Mouse (Mus musculus): ENCODE data around the gene Gm17079. TPM values are rescaled to one million over a fixed set of nuclear protein-coding genes. Genes with fewer than 3 reads are reported as not detected.
"Not testable (repeated sequence)": the region's sequence is repeated elsewhere in the genome, so short reads cannot be mapped to it uniquely, and the experiment has no call there.

The Gm17079 gene
- not detected in 2 replicates for total RNA-seq (2014; fragmentation: Nextera tagmentation)
- total RNA-seq (2017), result not detected in 2 replicates

GRCm38 (mm10) chr14:51695368-51695767 is at the start of gene Gm17079:
Gene Gm17079 (minus strand): TSS chr14:51695468.
- ATAC-seq (replicated peaks; ENCODE audit: low FRiP score, low TSS enrichment, poor library complexity, severe bottlenecking), result not testable (repeated sequence)

DNA sequence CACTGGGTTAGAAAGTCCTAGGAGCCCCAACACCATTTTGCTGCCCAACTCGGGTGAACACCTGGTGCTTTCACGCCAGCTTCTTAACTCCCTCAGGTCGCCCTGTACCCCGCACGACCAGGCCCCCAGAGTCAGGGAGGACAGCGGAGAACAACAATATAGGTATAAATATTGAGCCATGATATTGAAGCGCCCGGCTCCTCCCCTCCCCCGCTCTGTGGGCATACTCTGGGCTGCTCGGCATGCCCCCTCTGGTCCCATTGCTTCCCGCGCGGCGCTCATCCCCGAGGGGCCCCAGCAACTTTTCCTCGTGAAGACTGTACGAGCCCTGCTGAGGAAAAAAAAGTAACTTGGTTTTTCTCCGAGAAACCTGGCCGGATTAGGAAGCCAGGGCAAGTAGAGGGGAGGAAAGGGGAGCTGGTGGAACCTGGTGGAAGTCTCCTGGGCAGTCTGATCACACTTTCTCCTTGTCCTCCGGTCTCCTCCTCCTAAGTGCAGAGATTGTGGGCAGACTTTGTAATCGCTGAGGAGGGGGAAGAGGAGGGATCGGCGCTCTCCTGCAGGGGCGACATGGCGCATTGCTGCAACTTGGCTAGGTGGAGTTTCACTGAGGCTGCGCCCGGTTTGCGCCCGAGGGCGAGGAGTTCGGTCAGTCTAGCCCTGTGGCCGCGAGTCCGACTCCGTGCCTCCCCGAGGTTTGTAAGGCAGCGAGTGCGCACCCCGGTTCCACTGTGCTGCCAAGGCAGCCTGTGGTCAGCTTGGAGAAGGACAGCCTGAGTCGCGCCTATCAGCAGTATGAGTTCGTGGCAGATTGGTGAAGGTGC is 45.3 kb upstream of the Gm17079 start:
- no peak for ATAC-seq (replicated peaks; ENCODE audit: low FRiP score, low TSS enrichment, poor library complexity, severe bottlenecking)

DNA sequence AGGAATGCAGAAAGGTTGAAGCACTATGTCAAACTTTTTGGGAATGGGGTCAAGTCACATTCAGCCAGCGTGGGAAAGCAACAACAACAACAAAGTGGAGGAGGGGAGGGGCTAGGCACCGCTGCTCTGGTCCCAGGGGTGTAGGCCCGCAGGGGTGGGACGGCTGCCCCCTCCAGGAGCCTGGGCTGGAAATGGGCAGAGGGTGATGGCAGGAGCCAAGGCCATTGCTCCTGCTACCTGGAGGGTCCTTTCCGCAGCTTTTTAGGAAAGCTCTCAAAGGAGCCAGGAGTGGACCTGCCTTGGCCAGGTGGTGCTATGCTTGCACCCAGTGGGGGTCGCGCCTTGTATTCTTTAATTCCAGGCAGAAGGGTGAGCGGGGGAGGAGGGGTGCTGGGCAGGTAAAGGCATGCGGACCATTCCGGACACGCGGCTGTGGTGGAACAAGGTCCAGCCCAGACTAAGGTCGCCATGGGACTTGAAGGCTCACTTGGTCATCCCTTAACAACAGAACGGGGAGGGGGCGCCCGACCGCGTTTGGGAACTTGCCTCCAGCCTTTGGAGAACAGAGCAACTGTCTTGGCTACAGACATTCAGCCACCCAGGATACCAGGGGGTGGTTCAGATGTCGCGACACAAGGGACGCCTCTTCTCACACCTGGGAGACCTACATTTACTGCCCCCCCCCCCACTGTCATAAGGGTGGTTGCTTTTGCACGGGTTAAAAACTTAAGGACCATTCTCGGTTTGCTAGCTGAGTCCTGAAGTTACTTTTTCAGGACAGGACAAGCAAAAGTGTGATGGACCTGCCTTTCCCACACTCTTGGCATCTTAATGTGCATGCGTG is 44.1 kb upstream of the Gm17079 start:
- no peak for ATAC-seq (replicated peaks; ENCODE audit: low FRiP score, low TSS enrichment, poor library complexity, severe bottlenecking)

- no peak for ATAC-seq (replicated peaks; ENCODE audit: low FRiP score, low TSS enrichment, poor library complexity, severe bottlenecking)
Observed at GRCm38 (mm10) chr14:51738411-51739149, 43.3 kb upstream of the Gm17079 start.

DNA sequence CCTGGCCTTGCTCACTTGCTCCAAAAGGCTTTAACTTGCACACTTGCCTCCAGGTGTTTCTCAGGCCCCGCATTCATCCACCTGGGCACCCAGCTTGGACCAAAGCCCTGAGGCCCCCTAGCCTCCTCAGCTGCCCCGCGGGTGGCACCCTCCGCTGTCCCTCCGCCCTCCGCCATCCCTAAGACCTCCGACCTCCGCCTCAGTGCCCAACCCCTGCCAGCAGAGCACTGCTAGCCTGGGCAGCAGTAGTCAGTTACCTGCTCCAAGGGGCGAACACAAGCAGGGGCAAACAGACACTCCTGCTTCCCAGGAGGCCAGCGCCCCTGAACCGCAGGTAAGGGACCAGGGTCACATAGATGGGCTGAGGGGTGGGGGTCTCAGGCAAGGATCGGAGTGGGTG is 42.7 kb upstream of the Gm17079 start:
- no peak for ATAC-seq (replicated peaks; ENCODE audit: low FRiP score, low TSS enrichment, poor library complexity, severe bottlenecking)

DNA sequence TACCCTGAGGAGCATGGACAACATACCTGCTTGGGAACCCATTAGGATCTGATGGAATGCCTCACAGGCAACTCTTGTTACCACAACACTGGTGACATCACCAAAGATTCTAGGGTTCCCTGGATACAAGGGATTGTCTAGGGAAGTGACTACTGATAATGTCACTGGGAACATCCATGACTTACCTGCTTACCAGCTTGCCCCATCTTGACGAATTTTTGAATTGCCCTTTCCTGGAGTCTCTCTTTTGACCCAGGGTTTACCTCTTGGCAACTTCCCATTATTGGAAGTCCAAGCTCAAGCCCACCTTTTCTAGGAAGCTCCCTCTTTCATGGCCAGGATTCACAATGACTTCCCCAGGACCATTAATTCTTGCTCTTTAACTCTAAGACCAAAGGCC is 21.8 kb upstream of the Gm17079 start, which contains the start of gene Gm5800:
Gene Gm5800, minus strand, starts transcription at position 101 of the 400 bp plus-strand sequence.
- ATAC-seq (replicated peaks; ENCODE audit: low FRiP score, low TSS enrichment, poor library complexity, severe bottlenecking), result no peak

GRCm38 (mm10) chr14:51677269-51677668 is 18.0 kb downstream of the Gm17079 start:
- ATAC-seq (replicated peaks; ENCODE audit: low FRiP score, low TSS enrichment, poor library complexity, severe bottlenecking), result no peak

Other genes with a start within 250 kb of the Gm17079 start
- gene Vmn2r89, start 243.6 kb downstream of the Gm17079 start, total RNA-seq (2014; fragmentation: Nextera tagmentation), result not detected in 2 replicates
- gene Vmn2r89, start 243.6 kb downstream of the Gm17079 start, total RNA-seq (2017), result not detected in 2 replicates
- not detected in 2 replicates for gene Gm5622, start 142.7 kb downstream of the Gm17079 start, total RNA-seq (2014; fragmentation: Nextera tagmentation)
- gene Gm5622, start 142.7 kb downstream of the Gm17079 start, total RNA-seq (2017), result not detected in 2 replicates
- gene Gm17175, start 121.4 kb downstream of the Gm17079 start, total RNA-seq (2014; fragmentation: Nextera tagmentation), result not detected in 2 replicates
- gene Gm17175, start 121.4 kb downstream of the Gm17079 start, total RNA-seq (2017), result not detected in 2 replicates
- not detected in 2 replicates for gene Gm17174, start 103.3 kb downstream of the Gm17079 start, total RNA-seq (2014; fragmentation: Nextera tagmentation)
- not detected in 2 replicates for gene Gm17174, start 103.3 kb downstream of the Gm17079 start, total RNA-seq (2017)
- gene Gm17078, start 84.2 kb downstream of the Gm17079 start, total RNA-seq (2014; fragmentation: Nextera tagmentation), result not detected in 2 replicates
- not detected in 2 replicates for gene Gm17078, start 84.2 kb downstream of the Gm17079 start, total RNA-seq (2017)
- not detected in 2 replicates for gene Gm4181, start 59.8 kb downstream of the Gm17079 start, total RNA-seq (2014; fragmentation: Nextera tagmentation)
- gene Gm4181, start 59.8 kb downstream of the Gm17079 start, total RNA-seq (2017), result not detected in 2 replicates
- gene Gm5800, start 21.7 kb upstream of the Gm17079 start, total RNA-seq (2014; fragmentation: Nextera tagmentation), result not detected in 2 replicates
- gene Gm5800, start 21.7 kb upstream of the Gm17079 start, total RNA-seq (2017), result not detected in 2 replicates
- not detected in 2 replicates for gene Ang4, start 78.1 kb upstream of the Gm17079 start, total RNA-seq (2014; fragmentation: Nextera tagmentation)
- not detected in 2 replicates for gene Ang4, start 78.1 kb upstream of the Gm17079 start, total RNA-seq (2017)
- not detected in 2 replicates for gene AY358078, start 104.6 kb upstream of the Gm17079 start, total RNA-seq (2014; fragmentation: Nextera tagmentation)
- not detected in 2 replicates for gene AY358078, start 104.6 kb upstream of the Gm17079 start, total RNA-seq (2017)
- gene Ear6, start 158.2 kb upstream of the Gm17079 start, total RNA-seq (2014; fragmentation: Nextera tagmentation), result not detected in 2 replicates
- not detected in 2 replicates for gene Ear6, start 158.2 kb upstream of the Gm17079 start, total RNA-seq (2017)
- gene Mettl17, start 189.4 kb upstream of the Gm17079 start, total RNA-seq (2014; fragmentation: Nextera tagmentation), result 23.4 and 33.9 TPM in 2 replicates
- gene Mettl17, start 189.4 kb upstream of the Gm17079 start, total RNA-seq (2017), result 9.5 and 13.7 TPM in 2 replicates
- gene Slc39a2, start 197.4 kb upstream of the Gm17079 start, total RNA-seq (2014; fragmentation: Nextera tagmentation), result 0.69 and 1.4 TPM in 2 replicates
- gene Slc39a2, start 197.4 kb upstream of the Gm17079 start, total RNA-seq (2017), result not detected in 2 replicates
- gene Ndrg2, start 218.7 kb upstream of the Gm17079 start, total RNA-seq (2014; fragmentation: Nextera tagmentation), result 1.9 and 11.1 TPM in 2 replicates
- gene Ndrg2, start 218.7 kb upstream of the Gm17079 start, total RNA-seq (2017), result 2.1 and 3.4 TPM in 2 replicates
- not detected in 2 replicates for gene Tppp2, start 223.0 kb upstream of the Gm17079 start, total RNA-seq (2014; fragmentation: Nextera tagmentation)
- not detected in 2 replicates for gene Tppp2, start 223.0 kb upstream of the Gm17079 start, total RNA-seq (2017)
- gene Rnase13, start 227.3 kb upstream of the Gm17079 start, total RNA-seq (2014; fragmentation: Nextera tagmentation), result not detected in 2 replicates
- gene Rnase13, start 227.3 kb upstream of the Gm17079 start, total RNA-seq (2017), result not detected in 2 replicates

Data from megakaryocyte-erythroid progenitor cell, adult 5-6 weeks (primary cell).